Mouse (Mus musculus): Measurements from ENCODE around the gene Hykk. TPM values are rescaled to one million over a fixed set of nuclear protein-coding genes. Genes with fewer than 3 reads are reported as not detected.

Hykk gene
- 1.6 TPM for polyA plus RNA-seq (2014; fragmentation: Illumina TruSeq; extraction: RNeasy Lipid Tissue Mini Kit (QIAGEN cat#74804); ENCODE audit: low read depth, low replicate concordance)

GRCm38 (mm10) chr9:54917010-54917677 is at the start of gene Hykk:
Gene Hykk, plus strand, starts transcription at chr9:54917283.

GRCm38 (mm10) chr9:54950575-54951321 is 33.7 kb downstream of the Hykk start, which contains the start of the genes Psma4 and AY074887:
Gene Psma4, plus strand, starts transcription at chr9:54950790.
Gene AY074887, minus strand, starts transcription at chr9:54950998.

GRCm38 (mm10) chr9:54980674-54981073 is 63.6 kb downstream of the Hykk start, which contains the start of gene Chrna5:
Gene Chrna5, plus strand, starts transcription at chr9:54980880.

Other genes starting within 250 kb of the Hykk start
- 340 TPM for gene Dnaja4, start 218.4 kb upstream of the Hykk start, polyA plus RNA-seq (2014; fragmentation: Illumina TruSeq; extraction: RNeasy Lipid Tissue Mini Kit (QIAGEN cat#74804); ENCODE audit: low read depth, low replicate concordance)
- gene Wdr61, start 182.8 kb upstream of the Hykk start, polyA plus RNA-seq (2014; fragmentation: Illumina TruSeq; extraction: RNeasy Lipid Tissue Mini Kit (QIAGEN cat#74804); ENCODE audit: low read depth, low replicate concordance), result 49.8 TPM
- 0.77 TPM for gene Crabp1, start 152.5 kb upstream of the Hykk start, polyA plus RNA-seq (2014; fragmentation: Illumina TruSeq; extraction: RNeasy Lipid Tissue Mini Kit (QIAGEN cat#74804); ENCODE audit: low read depth, low replicate concordance)
- 130 TPM for gene Ireb2, start 53.5 kb upstream of the Hykk start, polyA plus RNA-seq (2014; fragmentation: Illumina TruSeq; extraction: RNeasy Lipid Tissue Mini Kit (QIAGEN cat#74804); ENCODE audit: low read depth, low replicate concordance)
- 228 TPM for gene Psma4, start 33.5 kb downstream of the Hykk start, polyA plus RNA-seq (2014; fragmentation: Illumina TruSeq; extraction: RNeasy Lipid Tissue Mini Kit (QIAGEN cat#74804); ENCODE audit: low read depth, low replicate concordance)
- not detected for gene AY074887, start 33.7 kb downstream of the Hykk start, polyA plus RNA-seq (2014; fragmentation: Illumina TruSeq; extraction: RNeasy Lipid Tissue Mini Kit (QIAGEN cat#74804); ENCODE audit: low read depth, low replicate concordance)
- 35.9 TPM for gene Chrna5, start 63.6 kb downstream of the Hykk start, polyA plus RNA-seq (2014; fragmentation: Illumina TruSeq; extraction: RNeasy Lipid Tissue Mini Kit (QIAGEN cat#74804); ENCODE audit: low read depth, low replicate concordance)
- gene Chrna3, start 109.3 kb downstream of the Hykk start, polyA plus RNA-seq (2014; fragmentation: Illumina TruSeq; extraction: RNeasy Lipid Tissue Mini Kit (QIAGEN cat#74804); ENCODE audit: low read depth, low replicate concordance), result not detected
- gene Chrnb4, start 131.5 kb downstream of the Hykk start, polyA plus RNA-seq (2014; fragmentation: Illumina TruSeq; extraction: RNeasy Lipid Tissue Mini Kit (QIAGEN cat#74804); ENCODE audit: low read depth, low replicate concordance), result 0.06 TPM
- gene Ube2q2, start 231.6 kb downstream of the Hykk start, polyA plus RNA-seq (2014; fragmentation: Illumina TruSeq; extraction: RNeasy Lipid Tissue Mini Kit (QIAGEN cat#74804); ENCODE audit: low read depth, low replicate concordance), result 157 TPM

Data from testis, adult 10 weeks (tissue).